31 mouse cellular contexts compared by ENCODE assay signal in the genomic region with DNA sequence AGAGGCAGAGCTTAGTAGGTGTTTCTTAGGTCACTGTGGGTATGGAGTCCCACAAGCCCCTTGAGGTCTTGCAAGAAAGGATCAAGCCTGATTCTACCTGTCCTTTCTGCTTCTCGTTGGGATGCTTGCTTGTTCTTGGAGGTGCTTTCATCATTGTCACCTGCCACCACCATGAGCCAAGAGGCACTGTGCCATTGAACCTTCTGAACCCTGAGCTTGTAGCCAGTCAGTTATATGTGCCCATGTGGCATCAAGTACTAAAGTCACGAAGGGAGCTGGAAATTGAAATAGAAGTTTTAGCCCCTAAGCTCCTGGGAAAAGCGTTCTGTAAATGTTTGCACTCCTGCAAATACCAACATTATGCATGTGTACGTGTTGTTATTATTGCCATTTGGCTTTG.
"Had no signal": no experiment of that assay in that cellular context is flagged by ENCODE, and none has a peak within 500 bp of the region (broad histone marks: within the 10 kb centered on the region; RNA-seq: fewer than 3 reads in every experiment).

No protein-coding gene starts in this region.

- H3K4me1 ChIP-seq: liver, embryonic 12.5 days; liver, embryonic 13.5 days; liver, embryonic 15.5 days; lung, embryonic 15.5 days had no signal

- H3K36me3 ChIP-seq: limb, embryonic 10.5 days; limb, embryonic 12.5 days; limb, embryonic 13.5 days; liver, embryonic 12.5 days; liver, embryonic 13.5 days; liver, embryonic 15.5 days; lung, embryonic 15.5 days; midbrain, embryonic 12.5 days; midbrain, embryonic 15.5 days had no signal

- DNase-seq: left cerebral cortex, postnatal 4 days; liver; liver, embryonic 13.5 days; liver, postnatal 0 days; lung, adult 18-20 months; lung, adult 2 months; lung, embryonic 14.5 days; lung, postnatal 10 days; lung, postnatal 14 days; lung, postnatal 36 days; lung, postnatal 4 days; midbrain, embryonic 14.5 days had no signal

- H3K27ac ChIP-seq: limb, embryonic 10.5 days; limb, embryonic 12.5 days; limb, embryonic 13.5 days; limb, embryonic 15.5 days; liver, embryonic 12.5 days; liver, embryonic 13.5 days; liver, embryonic 14.5 days; liver, embryonic 15.5 days; lung, embryonic 15.5 days; macrophage; midbrain, embryonic 10.5 days; midbrain, embryonic 12.5 days; midbrain, embryonic 13.5 days; midbrain, embryonic 15.5 days; neural tube, embryonic 12.5 days had no signal

- H3K4me2 ChIP-seq: limb, embryonic 12.5 days; limb, embryonic 13.5 days; limb, embryonic 15.5 days; liver, embryonic 12.5 days; liver, embryonic 13.5 days; liver, embryonic 15.5 days; lung, embryonic 14.5 days; lung, embryonic 15.5 days; midbrain, embryonic 11.5 days; midbrain, embryonic 12.5 days; midbrain, embryonic 13.5 days; midbrain, embryonic 15.5 days; neural tube, embryonic 12.5 days had no signal

- H3K9me3 ChIP-seq: limb, embryonic 10.5 days; limb, embryonic 12.5 days; limb, embryonic 13.5 days; limb, embryonic 15.5 days; liver, embryonic 12.5 days; liver, embryonic 13.5 days; liver, embryonic 15.5 days; lung, embryonic 15.5 days; megakaryocyte, embryonic 14.5 days; midbrain, embryonic 10.5 days; midbrain, embryonic 12.5 days; midbrain, embryonic 13.5 days; midbrain, embryonic 15.5 days; neural tube, embryonic 12.5 days had no signal

- H3K9ac ChIP-seq: limb, embryonic 12.5 days; limb, embryonic 13.5 days; limb, embryonic 15.5 days; liver, embryonic 12.5 days; liver, embryonic 13.5 days; liver, embryonic 14.5 days; liver, embryonic 15.5 days; liver, postnatal 0 days; lung, embryonic 14.5 days; lung, embryonic 15.5 days; midbrain, embryonic 12.5 days; midbrain, embryonic 13.5 days; midbrain, embryonic 15.5 days; neural tube, embryonic 12.5 days had no signal

- H3K4me3 ChIP-seq: limb, embryonic 10.5 days; limb, embryonic 12.5 days; limb, embryonic 13.5 days; limb, embryonic 15.5 days; liver, embryonic 12.5 days; liver, embryonic 13.5 days; liver, embryonic 15.5 days; lung, embryonic 15.5 days; megakaryocyte, embryonic 14.5 days; midbrain, embryonic 10.5 days; midbrain, embryonic 12.5 days; midbrain, embryonic 13.5 days; midbrain, embryonic 15.5 days; myocyte; neural tube, embryonic 12.5 days had no signal

- ATAC-seq: liver, embryonic 12.5 days; liver, postnatal 0 days; lung, postnatal 0 days; midbrain, embryonic 13.5 days; midbrain, embryonic 15.5 days; midbrain, embryonic 16.5 days had no signal

- H3K27me3 ChIP-seq: limb, embryonic 12.5 days; limb, embryonic 13.5 days; limb, embryonic 15.5 days; liver, embryonic 12.5 days; liver, embryonic 13.5 days; liver, embryonic 15.5 days; lung, embryonic 15.5 days; megakaryocyte, embryonic 14.5 days; midbrain, embryonic 12.5 days; midbrain, embryonic 13.5 days; midbrain, embryonic 15.5 days; neural tube, embryonic 12.5 days had no signal
